Mouse (Mus musculus) hindbrain, embryonic 15.5 days (tissue): ENCODE data around the gene Map3k1. TPM values are rescaled to one million over a fixed set of nuclear protein-coding genes. Genes with fewer than 3 reads are reported as not detected.
"Not testable (repeated sequence)": the region's sequence is repeated elsewhere in the genome, so short reads cannot be mapped to it uniquely, and the experiment has no call there.

ENCODE experiments used
- ATAC-seq: fragments of 200-750 bp; cut with Nextera tagmentation; 2 replicates; pipeline ENCODE4 v1.8.0; 2017; ENCODE audit warnings: low read depth, moderate number of reproducible peaks, moderate TSS enrichment; ENCODE audit not compliant: low FRiP score
- H3K27ac ChIP-seq: fragments of 300-500 bp; sonication (generic); replicated peaks from 2 replicates; pipeline ENCODE4 v1.5.1; 2015; ENCODE audit warnings: mild to moderate bottlenecking, inconsistent platforms
- H3K27me3 ChIP-seq: fragments of 300-500 bp; sonication (generic); 2 replicates; pipeline ENCODE4 v1.6.1; 2015; ENCODE audit warnings: control low read depth, inconsistent platforms
- H3K36me3 ChIP-seq: fragments of 300-500 bp; sonication (generic); 2 replicates; pipeline ENCODE4 v1.6.1; 2015; ENCODE audit warnings: control low read depth, inconsistent platforms
- H3K4me1 ChIP-seq: fragments of 300-500 bp; sonication (generic); replicated peaks from 2 replicates; pipeline ENCODE4 v1.6.1; 2015; ENCODE audit warnings: control low read depth, inconsistent platforms
- H3K4me2 ChIP-seq: fragments of 300-500 bp; sonication (generic); 2 replicates; pipeline ENCODE4 v1.6.1; 2015; ENCODE audit warnings: moderate library complexity, mild to moderate bottlenecking, inconsistent platforms
- H3K4me3 ChIP-seq: fragments of 300-500 bp; sonication (generic); 2 replicates; pipeline ENCODE4 v1.5.1; 2015; ENCODE audit warnings: mild to moderate bottlenecking, inconsistent platforms
- H3K9ac ChIP-seq: fragments of 300-500 bp; sonication (generic); 2 replicates; pipeline ENCODE4 v1.6.1; 2015; ENCODE audit warnings: inconsistent platforms
- H3K9me3 ChIP-seq: fragments of 300-500 bp; sonication (generic); 2 replicates; pipeline ENCODE4 v1.6.1; 2016; ENCODE audit warnings: control low read depth, inconsistent platforms
- WGBS: fragments of 180-500 bp; shearing (Covaris S2); methylation state at CpG from one replicate; pipeline ENCODE4 v1.1.7; 2015; 5-methylcytosine and 5-hydroxymethylcytosine counted together
- polyA plus RNA-seq: library from polyadenylated mRNA; unstranded; fragments of >200 nt; fragmentation: Nextera tagmentation; extraction: Ambion mirVana; gene quantifications from 2 replicates; pipeline ENCODE4 v1.2.1, GENCODE M21; 2015

The Map3k1 gene
- polyA plus RNA-seq, 1 experiment from 2014 or later, result 11.3 TPM

GRCm38 (mm10) chr13:111710531-111710930, 98.3 kb downstream of the Map3k1 start:
- no peaks in the 10 kb centered on the region for H3K4me1 ChIP-seq
- no peak overlapping the region for H3K4me2 ChIP-seq
- H3K27me3 ChIP-seq, result no peaks in the 10 kb centered on the region
- H3K27ac ChIP-seq, result no peak overlapping the region
- H3K9me3 ChIP-seq, result no peaks in the 10 kb centered on the region
- WGBS, result 94% methylated on average over 4 of the region's 4 CpGs
- ATAC-seq, result no peak
- H3K9ac ChIP-seq, result no peak overlapping the region
- no peak overlapping the region for H3K4me3 ChIP-seq
- peaks cover 92% of the 10 kb centered on the region for H3K36me3 ChIP-seq

GRCm38 (mm10) chr13:111703952-111704351, 104.8 kb downstream of the Map3k1 start:
- H3K4me2 ChIP-seq, H3K27ac ChIP-seq, H3K9ac ChIP-seq, H3K4me1 ChIP-seq, H3K27me3 ChIP-seq, H3K4me3 ChIP-seq, ATAC-seq, H3K9me3 ChIP-seq: not testable (repeated sequence)
- H3K36me3 ChIP-seq, result peaks cover 60% of the 10 kb centered on the region
- WGBS, result 86% methylated on average over 4 of the region's 4 CpGs

- no peaks in the 10 kb centered on the region for H3K9me3 ChIP-seq
- H3K4me2 ChIP-seq, result no peak overlapping the region
- no peak for ATAC-seq
- H3K9ac ChIP-seq, result no peak overlapping the region
- H3K27ac ChIP-seq, result no peak overlapping the region
- no peaks in the 10 kb centered on the region for H3K4me1 ChIP-seq
- no peaks in the 10 kb centered on the region for H3K27me3 ChIP-seq
- 95% methylated on average over 10 of the region's 10 CpGs for WGBS
- H3K4me3 ChIP-seq, result no peak overlapping the region
- peaks cover 56% of the 10 kb centered on the region for H3K36me3 ChIP-seq
Observed at GRCm38 (mm10) chr13:111703396-111703795, 105.4 kb downstream of the Map3k1 start.

Other genes with a start within 250 kb of the Map3k1 start
- gene Gm10198, start 216.2 kb downstream of the Map3k1 start, polyA plus RNA-seq, result not detected in 2 replicates
- 16.2 and 16.9 TPM in 2 replicates for gene Mier3, start 128.0 kb downstream of the Map3k1 start, polyA plus RNA-seq